Mouse (Mus musculus) naive thymus-derived CD4-positive, alpha-beta T cell, adult 2 months (primary cell): ENCODE results near the gene Cntd1.

Experiments
- DNase-seq: peaks from one replicate; pipeline ENCODE4 v3.0.0-alpha.2; 2011; ENCODE audit warnings: low read depth

The Cntd1 gene

DNA sequence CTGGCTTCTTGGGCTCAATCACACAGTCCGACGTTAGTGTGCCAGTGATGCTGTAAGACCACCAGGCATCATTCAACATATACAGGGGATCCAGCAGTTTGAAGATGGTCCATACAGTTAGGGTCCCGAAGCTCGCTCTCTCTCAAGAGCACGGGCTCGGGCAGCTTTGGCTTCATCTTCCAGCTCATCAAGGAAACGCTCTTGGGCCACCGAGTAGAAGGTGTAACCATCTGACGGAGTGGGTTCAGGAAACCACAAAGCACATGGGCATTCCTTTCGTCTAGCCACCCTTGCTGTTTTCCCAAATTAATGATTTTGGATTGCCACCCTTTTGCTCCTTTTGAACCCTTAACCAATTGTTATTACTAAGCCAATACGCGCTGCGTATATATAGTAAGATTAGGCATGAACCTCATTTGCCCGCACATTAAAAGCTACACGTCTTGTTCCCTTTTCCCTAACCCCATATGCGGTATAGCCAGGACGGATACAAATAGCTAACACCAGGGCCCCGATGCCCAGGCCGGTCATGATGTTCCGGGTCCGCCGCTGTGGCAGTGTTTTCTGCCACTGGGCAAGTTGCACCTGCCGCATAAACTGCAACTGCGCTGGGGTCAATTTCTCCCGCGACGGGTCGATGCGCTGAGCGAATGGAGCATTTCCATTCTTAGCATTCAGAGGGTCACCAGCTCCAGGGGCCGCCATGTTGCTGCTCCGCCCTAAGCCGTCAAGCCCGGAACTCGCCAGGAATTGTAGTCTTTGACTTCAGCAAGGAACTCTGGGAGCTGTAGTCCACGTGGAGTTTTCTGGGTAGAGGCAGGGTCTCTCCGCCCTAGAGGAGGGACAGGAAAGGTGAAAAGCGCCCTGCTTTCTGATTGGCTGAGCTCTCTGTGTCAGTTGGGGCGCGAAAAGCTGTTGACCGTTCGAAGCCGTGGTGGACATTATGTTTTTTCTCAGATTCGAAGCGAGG, at the start of gene Cntd1, which contains the start of gene Coa3:
Gene Cntd1, plus strand, starts transcription at position 790 of the 970 bp plus-strand sequence.
Gene Coa3, minus strand, starts transcription at position 892 of the 970 bp plus-strand sequence.
- peak; percentile 87 for DNase-seq

GRCm38 (mm10) chr11:101229361-101229900, 49.4 kb upstream of the Cntd1 start:
- DNase-seq, result no peak

- no peak for DNase-seq
These were observed 48.7 kb upstream of the Cntd1 start for GRCm38 (mm10) chr11:101230061-101230511.

GRCm38 (mm10) chr11:101230526-101230925, 48.3 kb upstream of the Cntd1 start:
- no peak for DNase-seq

- no peak for DNase-seq
These were observed 47.6 kb upstream of the Cntd1 start for GRCm38 (mm10) chr11:101230991-101231871.

DNA sequence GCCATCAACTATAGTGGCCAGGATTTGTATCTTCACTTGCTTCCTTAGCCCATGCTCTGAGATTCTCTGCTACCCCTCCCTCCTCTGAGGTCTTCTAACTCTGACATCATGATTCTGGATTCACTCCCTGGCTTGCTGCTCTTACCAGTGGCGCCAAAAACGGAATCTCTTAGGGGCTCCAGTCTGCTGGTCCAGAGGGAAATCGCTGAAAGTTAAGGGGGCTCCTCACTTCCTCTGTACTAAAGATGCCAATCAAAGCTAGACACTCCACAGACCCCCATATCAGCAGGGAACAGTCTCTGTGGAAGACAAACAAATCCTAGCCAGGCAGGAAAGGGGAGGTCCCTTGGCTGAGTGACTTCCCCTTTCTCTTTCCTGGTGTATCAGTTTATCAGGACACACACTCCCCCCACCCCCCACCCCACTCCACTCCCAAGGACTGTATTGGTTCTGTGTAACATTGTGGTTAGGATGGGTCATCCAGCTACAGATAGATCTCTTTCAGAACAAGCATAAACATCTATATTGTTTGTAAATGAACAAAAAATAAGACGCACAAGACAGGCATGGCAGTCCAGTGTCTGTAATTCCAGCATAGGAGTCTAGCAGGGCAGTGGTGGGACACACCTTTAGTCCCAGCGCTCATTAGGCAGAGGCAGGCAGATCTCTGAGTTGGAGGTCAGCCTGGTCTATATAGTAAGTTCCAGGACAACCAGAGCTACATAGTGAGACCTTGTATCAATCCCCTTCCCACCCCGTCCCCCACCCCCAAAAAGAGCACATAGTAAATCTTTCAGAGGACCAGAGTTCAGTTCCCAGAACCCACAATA, 46.6 kb upstream of the Cntd1 start:
- no peak for DNase-seq

DNA sequence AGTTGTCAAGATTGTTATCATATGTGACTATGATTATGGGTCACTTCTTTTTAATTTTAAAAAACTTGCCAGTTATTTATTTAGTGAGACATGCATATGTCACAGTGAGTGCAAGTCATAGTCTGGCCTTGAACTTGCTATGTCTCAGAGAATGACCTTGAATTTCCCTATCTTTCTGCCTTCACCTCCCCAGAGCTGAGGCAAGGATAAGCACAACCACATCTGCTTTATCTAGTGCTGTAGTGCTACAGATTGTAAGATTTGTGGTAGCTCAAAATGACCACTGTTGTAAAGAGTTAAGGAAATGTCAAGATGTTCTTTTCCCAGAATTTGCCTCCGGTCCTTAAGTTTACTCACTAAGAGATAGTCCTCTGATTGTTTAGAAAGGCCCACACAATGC, 45.6 kb upstream of the Cntd1 start:
- no peak for DNase-seq

GRCm38 (mm10) chr11:101234124-101234523, 44.7 kb upstream of the Cntd1 start:
- DNase-seq, result no peak

DNA sequence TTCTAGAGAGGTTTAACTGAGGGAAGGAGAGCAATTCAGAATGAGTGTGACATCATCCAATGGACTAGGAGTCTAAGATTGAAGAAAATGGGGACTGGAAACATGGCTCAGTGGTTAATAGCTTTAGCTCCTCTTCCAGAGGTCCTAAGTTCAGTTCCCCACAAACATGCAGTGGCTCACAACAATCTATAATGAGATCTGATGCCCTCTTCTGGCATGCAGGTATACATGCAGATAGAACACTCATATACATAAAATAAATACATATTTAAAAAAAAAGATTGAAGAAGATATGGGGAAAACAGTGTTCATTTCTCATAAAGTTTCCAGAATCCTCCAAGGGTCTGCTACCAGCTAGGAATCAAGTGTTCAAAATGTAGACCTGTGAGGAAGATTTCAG, 43.4 kb upstream of the Cntd1 start:
- DNase-seq, result no peak

DNA sequence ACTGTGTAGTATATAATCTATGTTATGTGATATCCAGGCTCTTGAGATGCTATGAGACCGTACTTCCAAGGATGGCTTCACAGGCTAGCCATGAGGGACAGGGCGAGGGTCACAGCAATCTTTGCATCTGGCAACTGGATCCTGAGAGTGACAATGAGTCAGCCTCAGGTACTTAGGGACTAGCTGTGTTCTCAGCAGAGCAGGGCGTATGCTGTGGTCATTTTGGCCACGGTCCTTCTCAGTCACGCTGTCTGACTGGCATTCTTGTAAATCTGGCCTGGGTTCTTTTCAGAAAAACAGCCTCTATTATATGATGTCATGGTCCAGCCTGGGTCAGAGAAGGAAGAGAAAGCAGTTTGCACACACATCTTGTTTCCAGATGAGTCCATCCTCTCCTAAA, 42.0 kb upstream of the Cntd1 start:
- DNase-seq, result no peak

DNA sequence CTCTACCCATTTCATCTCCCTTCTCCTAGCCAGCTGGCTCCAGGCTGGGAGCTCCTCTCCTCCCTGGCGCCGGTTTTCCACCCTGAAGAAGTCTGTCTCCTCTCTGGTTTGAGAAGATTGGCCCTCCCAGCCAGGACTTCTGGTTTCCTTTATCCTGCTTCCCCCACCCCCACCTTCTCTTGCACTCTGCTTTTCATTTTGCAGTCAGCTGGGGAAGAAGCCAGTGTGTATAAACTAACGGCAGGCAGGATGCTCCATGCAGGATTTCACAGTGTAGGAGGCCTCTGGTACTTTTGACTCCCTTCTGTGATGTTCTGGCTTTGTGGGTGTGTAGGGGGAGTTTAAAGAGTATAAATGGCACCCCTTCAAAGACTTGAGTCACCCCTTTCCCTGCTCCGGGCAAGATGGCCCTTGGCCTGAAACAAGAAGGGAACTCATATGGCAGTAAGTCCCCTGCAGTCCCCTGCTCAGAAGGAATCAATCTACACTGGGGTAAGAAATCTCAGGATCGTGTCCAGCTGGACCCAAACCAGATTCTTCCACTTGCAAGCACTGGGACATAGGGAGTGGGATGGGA, 40.7 kb upstream of the Cntd1 start:
- DNase-seq, result no peak

DNA sequence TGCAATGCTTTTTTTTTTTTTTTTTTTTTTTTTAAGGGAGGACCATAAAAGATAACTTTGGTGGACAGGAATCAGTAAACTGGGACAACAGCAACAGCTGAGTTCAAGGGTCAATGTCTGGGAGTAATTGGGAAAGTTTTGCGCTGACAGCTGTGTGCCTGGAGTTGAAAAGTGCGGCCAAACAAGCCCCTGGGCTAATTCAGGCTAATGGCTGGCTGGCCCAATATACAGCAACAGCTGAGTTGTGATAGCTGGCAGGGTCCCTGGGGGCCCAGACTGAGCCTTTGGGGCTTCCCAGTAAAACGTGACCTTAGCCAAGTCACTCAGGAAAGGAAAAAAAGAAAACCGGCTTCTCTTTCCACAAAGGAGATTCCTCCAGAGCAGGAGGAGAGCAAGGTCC, 33.7 kb upstream of the Cntd1 start:
- no peak for DNase-seq

- DNase-seq, result peak; percentile 25
These were observed 32.7 kb upstream of the Cntd1 start, which contains the start of gene Ramp2 for GRCm38 (mm10) chr11:101245855-101246701. Gene Ramp2 (plus strand): TSS chr11:101246028.

GRCm38 (mm10) chr11:101246702-101247012, 32.2 kb upstream of the Cntd1 start:
- DNase-seq, result no peak

- DNase-seq, result no peak
These were observed 31.2 kb upstream of the Cntd1 start for GRCm38 (mm10) chr11:101247521-101248030.

DNA sequence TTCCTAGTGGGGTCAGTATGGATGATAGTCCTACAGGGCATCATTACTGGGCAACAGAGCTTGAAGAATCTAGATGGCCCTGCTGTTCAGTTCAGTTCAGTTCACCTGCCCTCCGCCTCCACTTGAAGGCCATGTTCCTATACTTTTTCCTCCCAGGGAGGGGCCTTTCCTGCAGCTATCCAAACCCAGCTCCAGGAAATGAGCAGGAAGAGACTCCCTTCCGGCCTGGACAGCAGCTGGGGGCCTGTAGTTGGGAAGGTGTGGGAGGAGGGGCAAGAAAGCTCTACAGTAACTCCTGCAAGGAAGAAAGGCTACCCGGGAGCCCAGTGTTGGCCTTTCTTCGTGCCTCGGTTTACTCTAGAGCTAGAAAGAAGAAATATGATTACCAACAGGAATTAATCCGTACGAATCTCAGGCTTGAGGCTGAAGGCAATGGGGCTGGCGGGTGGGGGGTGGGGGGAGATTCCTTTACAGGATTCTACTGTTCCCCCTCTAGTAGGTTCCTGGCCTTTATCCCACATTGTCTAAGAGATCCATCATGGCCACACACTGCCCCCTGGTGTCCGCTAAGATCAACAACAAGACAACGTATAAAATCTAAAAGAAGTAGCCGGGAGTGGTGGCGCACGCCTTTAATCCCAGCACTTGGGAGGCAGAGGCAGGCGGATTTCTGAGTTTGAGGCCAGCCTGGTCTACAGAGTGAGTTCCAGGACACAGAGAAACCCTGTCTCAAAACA, 30.4 kb upstream of the Cntd1 start:
- peak; percentile 80 for DNase-seq

DNA sequence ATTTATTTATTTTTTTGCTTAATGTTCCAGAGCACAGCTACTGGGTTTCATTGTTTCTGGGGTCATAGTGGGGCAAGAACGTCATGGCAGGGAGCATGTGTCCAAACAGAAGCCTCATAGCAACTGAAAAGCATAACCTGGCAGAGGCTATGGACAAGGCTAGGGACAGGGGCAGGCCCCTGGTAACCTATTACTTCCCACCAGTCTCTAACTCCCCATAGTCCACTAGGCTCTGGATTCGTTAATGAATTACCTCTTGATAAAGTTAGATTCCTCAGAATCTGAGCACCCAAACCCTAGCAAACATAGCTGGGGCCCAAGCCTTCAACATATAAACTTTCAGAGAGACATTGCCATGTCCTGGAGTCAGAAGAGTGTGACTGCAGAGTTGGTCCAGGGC, 27.8 kb upstream of the Cntd1 start:
- DNase-seq, result no peak

- peak; percentile 65 for DNase-seq
These were observed 25.9 kb upstream of the Cntd1 start for GRCm38 (mm10) chr11:101252941-101253340.
